Mouse (Mus musculus): Measurements from ENCODE around the gene Zfp646.

GRCm38 (mm10) chr7:127874812-127875626 is 1.0 kb upstream of the Zfp646 start:
- TF ChIP-seq CTCF (conservative IDR thresholded peaks at IDR 0.05 in 1 of 2, IDR thresholded peaks at IDR 0.05 in 1 of 2; ENCODE audit: low read depth in 2 of 2, low read length in 2 of 2) (no peak), POLR2A (IDR thresholded peaks at IDR 0.05; ENCODE audit: low read depth, low read length) (no peak), MAX (IDR thresholded peaks at IDR 0.05; ENCODE audit: low read length) (no peak), RAD21 (IDR thresholded peaks at IDR 0.05; ENCODE audit: low read depth, low read length) (no peak), USF1 (IDR thresholded peaks at IDR 0.05; ENCODE audit: low read depth, low read length) (no peak), CHD1 (IDR thresholded peaks at IDR 0.05; ENCODE audit: low read depth, low read length) (no peak), MYC (IDR thresholded peaks at IDR 0.05; ENCODE audit: low read depth, low read length) (no peak), KAT2A (IDR thresholded peaks at IDR 0.05; ENCODE audit: insufficient replicate concordance, low read length) (no peak), UBTF (IDR thresholded peaks at IDR 0.05; ENCODE audit: low read depth, low read length) (no peak), MEF2A (IDR thresholded peaks at IDR 0.05; ENCODE audit: borderline replicate concordance, low read depth, low read length) (no peak)

All from CH12.LX (cell line).